Mouse (Mus musculus) cerebellum, adult 2 months (tissue): Measurements from ENCODE around the gene Psmd5. TPM values are rescaled to one million over a fixed set of nuclear protein-coding genes. Genes with fewer than 3 reads are reported as not detected.

ENCODE experiments used
- DNase-seq, 2 experiments: peaks; one replicate each; pipeline ENCODE4 v3.0.0; 2021
- H3K27ac ChIP-seq: fragments of 200-500 bp; 2 replicates; pipeline ENCODE4 v1.5.1; 2012; ENCODE audit warnings: low read length, control low read depth, inconsistent platforms; ENCODE audit not compliant: insufficient read depth
- H3K27me3 ChIP-seq: fragments of 200-500 bp; 2 replicates; pipeline ENCODE4 v1.6.1; 2012; ENCODE audit warnings: inconsistent platforms, mild to moderate bottlenecking, low read length, moderate library complexity; ENCODE audit not compliant: control insufficient read depth, insufficient read depth
- H3K4me1 ChIP-seq: fragments of 200-500 bp; 2 replicates; pipeline ENCODE4 v1.6.1; 2011; ENCODE audit warnings: low read length; ENCODE audit not compliant: control insufficient read depth, insufficient read depth
- H3K4me3 ChIP-seq: fragments of 200-500 bp; replicated peaks from 2 replicates; pipeline ENCODE3; 2011; ENCODE audit warnings: mild to moderate bottlenecking, low read depth, low read length, control low read depth; ENCODE audit not compliant: insufficient read depth
- CTCF ChIP-seq: fragments of 200-500 bp; IDR thresholded peaks from 2 replicates; pipeline ENCODE4 v1.5.1; 2011; ENCODE audit warnings: low read depth, mild to moderate bottlenecking, control low read depth, low read length, moderate library complexity, borderline replicate concordance; ENCODE audit not compliant: insufficient read depth
- POLR2A ChIP-seq: fragments of 200-500 bp; IDR thresholded peaks from 2 replicates; pipeline ENCODE4 v1.6.1; 2011; ENCODE audit warnings: low read length, control low read depth, borderline replicate concordance; ENCODE audit not compliant: insufficient read depth
- WGBS: fragments of 180-500 bp; shearing (Covaris S2); methylation state at CpG from one replicate; pipeline ENCODE4 v1.1.7; 2018; 5-methylcytosine and 5-hydroxymethylcytosine counted together
- polyA plus RNA-seq: library from polyadenylated mRNA; depleted of rRNA; stranded (reverse); fragments of >200 nt; gene quantifications from 2 replicates; pipeline ENCODE4 v1.2.3, GENCODE M21; 2012

Gene Psmd5
- polyA plus RNA-seq, 1 experiment, result 52.9 TPM

- Histone ChIP-seq H3K4me1 (peaks cover 22% of the 10 kb centered on the region), H3K27ac (no peak overlapping the region), H3K27me3 (no peaks in the 10 kb centered on the region), H3K4me3 (no peak overlapping the region)
- 84% methylated on average over 4 of the region's 4 CpGs for WGBS
- DNase-seq, result no peak
- TF ChIP-seq CTCF (no peak), POLR2A (no peak)
Observed at GRCm38 (mm10) chr2:34901726-34902125, 27.0 kb upstream of the Psmd5 start.

- TF ChIP-seq CTCF (no peak), POLR2A (no peak)
- 67% methylated on average over 1 of the region's 1 CpGs for WGBS
- no peak overlapping the region for H3K4me3 ChIP-seq
- DNase-seq, result no peak
- H3K27me3 ChIP-seq, result no peaks in the 10 kb centered on the region
- peaks cover 29% of the 10 kb centered on the region for H3K4me1 ChIP-seq
- no peak overlapping the region for H3K27ac ChIP-seq
Observed at GRCm38 (mm10) chr2:34900412-34900811, 25.6 kb upstream of the Psmd5 start.

GRCm38 (mm10) chr2:34899682-34900081 lies 24.9 kb upstream of the Psmd5 start:
- H3K4me3 ChIP-seq, result no peak overlapping the region
- no peaks in the 10 kb centered on the region for H3K27me3 ChIP-seq
- TF ChIP-seq POLR2A (no peak), CTCF (no peak)
- no peak overlapping the region for H3K27ac ChIP-seq
- H3K4me1 ChIP-seq, result peaks cover 29% of the 10 kb centered on the region
- 35% methylated on average over 11 of the region's 11 CpGs for WGBS
- peak in 1 of 2 experiments; percentile 35 for DNase-seq

- Histone ChIP-seq H3K27ac (no peak overlapping the region), H3K4me3 (no peak overlapping the region), H3K4me1 (peaks cover 24% of the 10 kb centered on the region), H3K27me3 (no peaks in the 10 kb centered on the region)
- no peak for TF ChIP-seq POLR2A
- peak; percentile 52; the same call in 1 of the 2 replicates for TF ChIP-seq CTCF
- WGBS, result 24% methylated on average over 10 of the region's 10 CpGs
- DNase-seq, result peak in 1 of 2 experiments; percentile 23
Observed at GRCm38 (mm10) chr2:34897820-34898219, 23.1 kb upstream of the Psmd5 start.

GRCm38 (mm10) chr2:34896821-34897460 lies 22.2 kb upstream of the Psmd5 start:
- Histone ChIP-seq H3K4me3 (no peak overlapping the region), H3K27ac (no peak overlapping the region), H3K27me3 (no peaks in the 10 kb centered on the region), H3K4me1 (peaks cover 24% of the 10 kb centered on the region)
- 13% methylated on average over 17 of the region's 17 CpGs for WGBS
- TF ChIP-seq POLR2A (no peak), CTCF (no peak)
- DNase-seq, result peak; percentile 52 to 67

- DNase-seq, result no peak
- WGBS, result 89% methylated on average over 19 of the region's 19 CpGs
- no peaks in the 10 kb centered on the region for H3K27me3 ChIP-seq
- TF ChIP-seq CTCF (no peak), POLR2A (no peak)
- H3K4me3 ChIP-seq, result no peak overlapping the region
- no peak overlapping the region for H3K27ac ChIP-seq
- H3K4me1 ChIP-seq, result peaks cover 24% of the 10 kb centered on the region
Observed at GRCm38 (mm10) chr2:34895503-34896113, 20.8 kb upstream of the Psmd5 start.

GRCm38 (mm10) chr2:34893950-34894349 lies 19.2 kb upstream of the Psmd5 start:
- H3K27ac ChIP-seq, result no peak overlapping the region
- no peak for TF ChIP-seq CTCF
- no peak for TF ChIP-seq POLR2A
- whole genome bisulfite sequencing, result 72% methylated on average over 5 of the region's 5 CpGs
- peaks cover 12% of the 10 kb centered on the region for H3K4me1 ChIP-seq
- H3K27me3 ChIP-seq, result no peaks in the 10 kb centered on the region
- no peak overlapping the region for H3K4me3 ChIP-seq
- no peak for DNase-seq

GRCm38 (mm10) chr2:34884186-34884585 lies 9.4 kb upstream of the Psmd5 start:
- Histone ChIP-seq H3K27me3 (no peaks in the 10 kb centered on the region; the same call in 1 of the 2 replicates), H3K4me3 (no peak overlapping the region), H3K4me1 (no peaks in the 10 kb centered on the region), H3K27ac (no peak overlapping the region)
- TF ChIP-seq POLR2A (no peak), CTCF (no peak)
- WGBS, result 65% methylated on average over 2 of the region's 2 CpGs
- DNase-seq, result no peak
